Mouse (Mus musculus): ENCODE results near the gene Cox10.
A peak's percentile ranks its signal among the peaks of the same experiment; 100 is the strongest.
"Not testable (repeated sequence)": the region's sequence is repeated elsewhere in the genome, so short reads cannot be mapped to it uniquely, and the experiment has no call there.

The Cox10 gene

DNA sequence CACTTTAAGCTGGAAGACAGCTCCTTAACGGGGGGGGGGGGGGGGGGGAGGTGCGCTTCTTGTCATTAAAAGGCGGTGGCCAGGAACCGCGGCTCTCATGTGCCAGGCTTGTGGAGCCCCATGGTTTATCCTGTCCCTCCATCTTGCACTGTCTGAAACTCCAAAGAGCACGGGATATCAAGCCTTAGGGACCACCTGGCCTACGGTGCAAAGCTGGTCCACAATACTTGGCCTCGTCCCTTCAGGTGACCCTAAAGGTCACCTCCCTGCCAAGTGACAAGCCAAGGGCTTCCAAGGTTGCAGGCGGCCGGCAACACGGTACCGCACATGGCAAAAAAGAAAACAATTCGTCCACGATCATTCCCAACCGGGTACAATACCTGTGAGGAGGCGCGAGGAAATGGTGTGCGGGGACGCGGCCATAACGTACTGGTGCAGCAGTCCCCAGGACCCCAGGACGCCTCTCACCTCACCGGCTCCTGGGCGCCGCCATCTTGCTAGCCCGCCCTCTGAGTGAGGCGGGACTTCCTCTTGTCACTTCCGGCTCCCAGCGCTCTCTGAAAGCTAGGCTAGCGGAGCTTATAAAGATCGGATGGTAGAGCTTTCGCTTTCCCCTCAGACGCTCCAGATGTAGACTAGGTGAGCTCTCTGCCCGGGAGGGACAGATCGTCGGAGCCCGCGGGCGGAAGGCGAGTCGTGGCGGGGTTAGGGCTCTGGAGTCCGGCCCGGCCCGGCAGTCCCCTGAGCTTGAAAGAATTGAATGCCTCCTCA, at the start of gene Cox10:
Gene Cox10 (minus strand): TSS at position 513 of the 771 bp plus-strand sequence.
- peak; percentile 91 for DNase-seq (ENCODE audit: low read depth, low spot score)

- DNase-seq (ENCODE audit: low read depth, low spot score), result no peak
These were observed 48.7 kb upstream of the Cox10 start for GRCm38 (mm10) chr11:64128016-64128415.

GRCm38 (mm10) chr11:64125471-64125870, 46.2 kb upstream of the Cox10 start:
- no peak for DNase-seq (ENCODE audit: low read depth, low spot score)

- not testable (repeated sequence) for DNase-seq (ENCODE audit: low read depth, low spot score)
These were observed 43.9 kb upstream of the Cox10 start for GRCm38 (mm10) chr11:64123174-64123573.

DNA sequence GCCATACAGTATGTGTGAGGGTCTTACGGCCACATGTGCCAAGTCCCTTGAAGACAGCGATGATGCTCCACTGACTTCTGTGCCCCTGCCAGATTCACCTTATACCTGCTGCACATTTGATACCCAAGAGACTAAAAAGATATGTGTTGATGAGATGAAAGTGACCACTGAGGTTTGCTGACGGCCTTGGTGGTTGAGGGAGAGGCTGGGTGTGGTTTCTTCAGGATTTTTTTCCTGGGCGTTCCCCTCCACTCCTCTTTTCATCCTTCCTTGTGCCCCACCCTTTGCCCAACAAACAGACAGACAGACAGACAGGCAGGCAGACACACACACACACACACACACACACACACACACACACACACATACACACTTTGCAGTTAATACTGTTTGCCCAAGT, 37.4 kb upstream of the Cox10 start:
- no peak for DNase-seq (ENCODE audit: low read depth, low spot score)

- no peak for DNase-seq (ENCODE audit: low read depth, low spot score)
These were observed 36.6 kb upstream of the Cox10 start for GRCm38 (mm10) chr11:64115822-64116221.

- no peak for DNase-seq (ENCODE audit: low read depth, low spot score)
These were observed 35.8 kb upstream of the Cox10 start for GRCm38 (mm10) chr11:64115101-64115500.

DNA sequence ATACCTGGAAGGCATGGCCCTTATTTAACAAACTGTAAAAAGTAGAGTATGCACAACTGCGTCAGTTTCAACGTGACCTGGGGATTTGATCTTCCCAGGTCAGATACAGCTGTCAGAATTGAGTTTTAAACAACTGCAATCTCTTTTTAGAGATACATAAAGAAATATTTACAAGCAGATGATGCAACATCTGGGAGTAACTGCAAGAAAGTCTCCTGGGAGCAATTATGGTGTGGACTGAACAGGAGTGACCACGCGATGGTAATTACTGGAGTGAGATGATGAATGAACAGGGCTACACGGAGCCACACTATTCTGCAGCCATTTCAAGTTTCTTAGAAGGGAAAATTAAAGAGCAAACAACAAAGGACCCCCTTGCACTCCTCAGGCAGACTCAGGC, 20.8 kb upstream of the Cox10 start:
- peak; percentile 68 for DNase-seq (ENCODE audit: low read depth, low spot score)

GRCm38 (mm10) chr11:64093058-64093457, 13.8 kb upstream of the Cox10 start:
- DNase-seq (ENCODE audit: low read depth, low spot score), result no peak

- no peak for DNase-seq (ENCODE audit: low read depth, low spot score)
These were observed 11.9 kb upstream of the Cox10 start for GRCm38 (mm10) chr11:64091150-64091549.

GRCm38 (mm10) chr11:64089682-64090081, 10.4 kb upstream of the Cox10 start:
- DNase-seq (ENCODE audit: low read depth, low spot score), result peak; percentile 54

DNA sequence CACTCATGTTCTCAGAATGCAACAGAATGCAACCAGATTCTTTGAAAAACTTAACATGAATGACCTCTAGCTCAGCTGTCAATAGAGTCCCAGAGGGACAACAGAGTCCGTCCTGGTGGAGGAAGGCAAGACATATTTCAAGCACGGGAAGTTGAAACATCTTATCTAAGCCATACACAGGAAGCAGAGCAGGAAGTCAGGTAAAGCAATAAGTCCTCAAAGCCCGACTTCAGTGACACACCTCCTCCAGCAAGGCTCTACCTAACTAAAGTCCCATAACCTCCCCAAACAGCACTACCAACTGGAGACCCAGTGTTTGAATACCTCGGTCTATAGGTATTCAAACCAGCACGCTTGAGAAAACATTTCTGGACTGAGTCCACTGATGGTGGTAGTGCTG, 6.6 kb upstream of the Cox10 start:
- no peak for DNase-seq (ENCODE audit: low read depth, low spot score)

DNA sequence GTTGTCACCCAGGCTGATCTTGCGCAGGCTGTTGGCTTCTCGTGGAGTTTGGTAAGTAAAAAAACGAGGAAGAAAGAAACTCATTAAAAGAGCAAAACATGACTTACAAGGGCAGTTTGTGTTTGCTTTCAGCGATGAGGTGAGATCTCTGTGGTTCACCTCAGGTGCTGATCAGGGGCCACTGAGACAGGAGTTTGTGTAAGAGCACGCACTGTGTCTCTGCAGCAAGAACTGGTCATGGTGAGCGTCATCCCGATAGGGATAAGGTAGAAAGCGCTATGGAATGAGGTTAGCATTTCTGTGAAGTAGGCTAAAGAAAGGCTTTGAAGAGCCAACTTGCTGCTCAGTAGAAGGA, 436 bp upstream of the Cox10 start:
- peak; percentile 53 for DNase-seq (ENCODE audit: low read depth, low spot score)

GRCm38 (mm10) chr11:64076212-64076611, 3.1 kb downstream of the Cox10 start:
- no peak for DNase-seq (ENCODE audit: low read depth, low spot score)

DNA sequence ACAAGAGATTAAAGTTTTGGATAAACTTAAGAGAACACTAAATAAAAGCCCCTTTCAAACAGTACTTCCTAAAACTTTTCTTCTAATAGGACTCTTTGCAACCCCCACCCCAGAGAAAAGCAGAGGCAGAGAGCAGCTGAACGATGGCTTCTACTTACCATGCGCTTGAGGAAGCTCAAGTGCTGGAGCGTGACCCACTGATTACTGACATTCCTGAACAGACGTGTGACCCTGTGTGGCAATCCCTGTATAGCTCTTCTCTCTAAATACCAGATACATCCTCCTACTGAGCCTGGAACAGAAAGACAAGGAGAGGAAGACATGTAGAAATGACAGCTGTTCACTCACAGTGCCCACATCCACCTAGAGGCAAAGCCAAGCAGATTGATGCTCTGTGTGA, 5.9 kb downstream of the Cox10 start:
- DNase-seq (ENCODE audit: low read depth, low spot score), result no peak

DNA sequence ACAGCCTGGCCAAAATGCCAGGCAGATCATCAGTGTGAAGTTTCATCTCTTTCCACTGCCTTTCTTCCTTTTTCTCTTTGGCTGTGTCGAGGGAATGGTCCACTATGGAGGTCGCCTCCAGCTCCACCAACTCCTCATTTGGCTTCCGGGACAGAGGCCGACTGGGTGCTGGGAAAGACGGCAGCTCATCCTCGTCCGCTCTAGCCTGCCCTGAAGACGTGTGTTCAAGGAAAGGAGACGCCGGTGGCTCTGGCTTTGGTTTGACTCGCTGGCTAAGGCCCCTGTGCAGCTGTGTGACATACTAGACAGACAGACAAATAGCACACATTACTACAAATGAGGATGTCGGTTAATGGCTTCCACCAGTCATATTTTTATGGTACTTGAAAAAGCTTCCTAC, 7.7 kb downstream of the Cox10 start:
- DNase-seq (ENCODE audit: low read depth, low spot score), result no peak

DNA sequence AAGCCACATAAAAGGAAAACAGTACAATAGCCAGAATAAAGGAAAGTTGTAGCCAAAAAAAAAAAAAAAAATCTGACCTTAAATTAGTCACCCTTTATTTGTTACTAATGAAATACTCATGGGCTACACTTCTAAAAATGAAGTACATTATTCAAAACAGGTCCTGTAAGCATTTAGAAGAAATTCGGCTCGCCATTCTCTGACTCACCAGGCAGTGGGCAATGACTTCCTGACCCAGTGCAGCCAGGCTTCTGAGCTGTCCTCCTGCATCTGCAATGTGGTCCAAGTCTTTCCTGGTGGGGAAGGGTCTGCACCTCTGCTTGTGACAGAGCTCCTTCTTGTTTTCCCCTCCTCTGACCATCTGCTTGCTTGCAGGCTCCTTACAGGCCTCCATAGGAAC, 13.3 kb downstream of the Cox10 start:
- DNase-seq (ENCODE audit: low read depth, low spot score), result peak; percentile 59

DNA sequence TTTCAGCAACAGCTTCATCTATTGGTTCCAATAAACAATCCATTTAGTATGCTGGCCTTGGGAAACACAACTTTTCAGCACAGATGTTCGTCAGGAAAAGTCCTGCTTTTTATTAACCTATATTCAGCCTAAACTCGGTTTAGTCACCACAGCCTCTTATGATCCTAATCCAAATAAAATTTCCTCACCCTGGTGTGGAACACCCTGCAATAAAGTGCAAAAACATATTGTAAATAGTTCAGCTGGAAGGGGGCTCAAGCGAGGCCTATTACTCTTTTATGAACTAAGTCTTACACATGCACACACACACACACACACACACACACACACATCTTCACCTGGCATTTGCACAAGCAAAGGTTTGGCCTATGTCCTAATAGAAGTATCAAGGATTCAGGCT, 16.1 kb downstream of the Cox10 start:
- no peak for DNase-seq (ENCODE audit: low read depth, low spot score)

DNA sequence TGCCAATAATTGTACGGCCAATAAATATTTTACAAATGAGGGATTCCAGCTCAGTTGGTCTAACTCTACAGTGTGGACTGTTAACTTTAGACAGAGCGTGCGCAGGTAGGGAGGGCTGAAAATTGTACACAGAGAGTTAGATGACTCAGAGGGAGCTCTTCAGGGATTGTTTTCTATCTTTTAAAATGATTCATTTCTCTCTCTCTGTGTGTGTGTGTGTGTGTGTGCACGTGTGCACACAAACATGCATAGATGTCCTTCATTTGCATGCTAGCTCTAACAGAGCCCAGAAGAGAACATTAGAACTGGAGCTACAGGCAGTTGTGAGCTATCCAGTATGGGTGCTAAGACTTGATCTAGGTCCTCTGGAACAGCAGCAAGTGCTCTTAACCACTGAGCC, 17.0 kb downstream of the Cox10 start:
- DNase-seq (ENCODE audit: low read depth, low spot score), result no peak

- DNase-seq (ENCODE audit: low read depth, low spot score), result no peak
These were observed 20.0 kb downstream of the Cox10 start for GRCm38 (mm10) chr11:64059305-64059704.

DNA sequence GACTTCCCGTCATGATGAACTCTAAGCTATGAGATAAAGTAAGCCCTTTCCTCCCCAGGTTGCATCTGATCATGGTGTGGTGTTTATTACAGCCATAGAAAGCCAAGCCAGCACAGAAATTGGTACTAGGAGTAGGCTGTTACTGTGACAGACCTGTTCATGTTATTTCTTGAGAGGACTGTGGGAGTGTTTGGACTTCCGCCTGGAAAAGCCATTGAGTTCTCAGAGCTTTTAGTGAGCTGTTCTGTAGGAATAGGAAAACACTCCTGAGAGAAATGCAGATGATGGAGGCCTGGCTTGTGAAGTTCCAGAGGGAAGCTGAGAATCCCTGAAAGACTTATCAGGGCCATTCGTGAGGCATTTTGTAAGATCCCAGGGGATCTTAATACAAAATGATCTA, 20.8 kb downstream of the Cox10 start:
- no peak for DNase-seq (ENCODE audit: low read depth, low spot score)

- DNase-seq (ENCODE audit: low read depth, low spot score), result no peak
These were observed 25.9 kb downstream of the Cox10 start for GRCm38 (mm10) chr11:64053371-64053770.

DNA sequence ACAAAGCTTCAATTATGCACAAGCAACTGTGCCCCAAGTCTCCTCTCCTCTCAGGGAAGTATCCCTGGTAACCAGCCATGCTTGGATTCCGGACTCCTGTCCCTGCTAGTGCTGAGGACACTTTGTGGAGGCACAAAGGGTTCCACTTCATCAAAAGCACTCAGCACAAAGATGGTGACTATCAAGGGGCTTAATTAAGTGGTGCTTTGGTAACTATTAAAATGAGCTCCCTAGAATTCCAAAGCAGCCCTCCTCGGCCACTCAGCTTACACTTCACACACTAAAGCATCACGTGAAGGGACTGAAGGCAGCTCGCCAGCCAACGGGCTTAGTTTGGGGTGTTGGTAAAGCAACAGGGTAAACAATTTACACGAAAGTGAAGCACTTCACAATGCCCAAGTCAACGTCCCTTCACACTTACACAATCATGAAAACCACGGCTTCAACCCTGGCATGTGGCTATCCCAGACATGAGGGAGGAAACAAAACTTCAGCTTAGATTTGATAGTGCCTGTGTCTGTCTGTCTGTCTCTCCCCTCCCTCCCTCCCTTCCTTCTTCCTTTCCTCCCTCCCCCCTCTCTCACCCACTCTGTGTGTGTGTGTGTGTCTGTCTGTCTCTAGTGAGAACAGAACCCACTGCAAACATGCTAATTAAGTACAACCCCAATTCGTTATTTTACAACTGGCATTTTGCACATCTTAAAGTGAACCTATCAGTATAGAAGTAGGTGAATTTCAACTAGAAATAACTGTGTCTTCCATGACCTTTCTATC, 27.9 kb downstream of the Cox10 start:
- no peak for DNase-seq (ENCODE audit: low read depth, low spot score)

All from 3T3-L1 (cell line).